Mouse (Mus musculus): ENCODE measurements around the gene Nt5dc2.

DNA sequence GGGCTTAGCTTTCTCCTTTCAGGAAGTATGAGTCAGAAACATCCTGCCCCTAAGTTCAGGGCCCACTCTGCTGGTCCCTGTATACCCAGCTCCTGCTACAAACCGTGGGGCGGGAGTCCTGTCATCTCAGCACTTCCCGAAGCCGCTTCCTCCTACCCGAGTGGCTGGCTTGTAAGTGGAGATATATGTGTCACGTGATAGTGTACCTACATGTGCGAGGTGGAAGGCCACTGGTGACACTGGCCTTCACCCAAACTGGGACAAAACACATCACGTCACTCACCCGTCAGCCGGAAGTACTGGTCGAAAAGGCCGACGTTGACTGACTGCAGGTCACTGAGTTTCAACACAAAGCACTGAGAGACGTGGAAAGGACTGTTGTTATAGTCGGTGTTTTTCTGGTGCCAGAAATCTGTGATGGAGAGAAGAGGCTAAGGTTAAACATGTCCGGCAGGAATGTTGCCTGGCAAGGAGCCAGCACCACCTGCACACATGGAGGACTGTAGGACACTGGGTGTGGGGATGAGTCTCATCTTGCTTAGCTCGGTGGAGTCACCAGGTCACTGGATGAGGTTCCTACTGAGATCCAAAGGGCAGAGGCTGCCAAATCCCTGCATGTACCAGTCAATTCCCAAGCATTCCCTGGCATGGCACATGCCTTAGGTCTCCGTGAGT, 42.1 kb downstream of the Nt5dc2 start:
- TF ChIP-seq CTCF (IDR thresholded peaks at IDR 0.05; ENCODE audit: extremely low read depth, insufficient read length, insufficient replicate concordance, low read depth, low read length) = no peak
- TF ChIP-seq POLR2A (IDR thresholded peaks at IDR 0.05; ENCODE audit: low read depth, low read length) = no peak
